9 mouse cellular contexts compared by ENCODE assay signal in genomic region chr8:123805209-123805717, GRCm38 (mm10). TPM values are rescaled to one million over a fixed set of nuclear protein-coding genes. Genes with fewer than 3 reads are reported as not detected.
DNase-seq lines count a peak whose midpoint lies in the region.
"Had no signal": no experiment of that assay in that cellular context is flagged by ENCODE, and none has a peak within 500 bp of the region (broad histone marks: within the 10 kb centered on the region; RNA-seq: fewer than 3 reads in every experiment).

No protein-coding gene starts in this region.

- peak overlapping the region; percentile 76 for H3K4me3 ChIP-seq in hindbrain, embryonic 10.5 days
- peak overlapping the region; percentile 79 for H3K4me3 ChIP-seq in midbrain, embryonic 10.5 days

- peaks cover 3% of the 10 kb centered on the region; the same call in 1 of the 2 replicates for H3K9me3 ChIP-seq in hindbrain, embryonic 10.5 days
- 0 out of 2 replicates have a peak, but pooled peaks cover 4% of the 10 kb centered on the region for H3K9me3 ChIP-seq in midbrain, embryonic 10.5 days (replicated peaks)

- no peaks in the 10 kb centered on the region for H3K27me3 ChIP-seq in hindbrain, embryonic 10.5 days (ENCODE audit: insufficient read depth, poor library complexity, severe bottlenecking)
- H3K27me3 ChIP-seq in midbrain, embryonic 10.5 days (ENCODE audit: low read depth, poor library complexity, severe bottlenecking): no peaks in the 10 kb centered on the region
- H3K27me3 ChIP-seq: Patski had no signal

- peaks cover 13% of the 10 kb centered on the region for H3K36me3 ChIP-seq in hindbrain, embryonic 10.5 days
- H3K36me3 ChIP-seq in midbrain, embryonic 10.5 days: peaks cover 4% of the 10 kb centered on the region; the same call in 1 of the 2 replicates

- DNase-seq in kidney, adult 18-20 months: peak; percentile 13
- DNase-seq in kidney, adult 11 months: no peak
- peak; percentile 44 for DNase-seq in MN1 (ENCODE audit: low spot score)
- no peak for DNase-seq in hindbrain, embryonic 10.5 days (ENCODE audit: low spot score)
- DNase-seq in midbrain, embryonic 10.5 days (ENCODE audit: low spot score): no peak
- no peak for DNase-seq in T-cell, adult 2 months (ENCODE audit: low spot score)
- no peak for DNase-seq in left cerebral cortex, adult 9 months (ENCODE audit: low spot score in 2 of 2)
- no peak for DNase-seq in thymus, postnatal 10 days (ENCODE audit: low spot score in 2 of 2)

- H3K27ac ChIP-seq in hindbrain, embryonic 10.5 days: peak overlapping the region; percentile 95
- H3K27ac ChIP-seq in midbrain, embryonic 10.5 days (replicated peaks): peak overlapping the region; percentile 93

- H3K4me1 ChIP-seq in hindbrain, embryonic 10.5 days (replicated peaks): peaks cover 38% of the 10 kb centered on the region
- peaks cover 40% of the 10 kb centered on the region for H3K4me1 ChIP-seq in midbrain, embryonic 10.5 days

- WGBS in hindbrain, embryonic 10.5 days: 17% methylated on average over 15 of the region's 15 CpGs
- WGBS in midbrain, embryonic 10.5 days: 14% methylated on average over 15 of the region's 15 CpGs

RNA-seq across cellular contexts. Expression of gene Rab4a, which starts 0.5 kb away (rescaled TPM):
- 66.4 and 76.6 TPM in 2 replicates for polyA plus RNA-seq in hindbrain, embryonic 10.5 days (2016; fragmentation: Nextera tagmentation; extraction: Ambion mirVana)
- 67.6 and 71.0 TPM in 2 replicates for polyA plus RNA-seq in midbrain, embryonic 10.5 days (2016; fragmentation: Nextera tagmentation; extraction: Ambion mirVana)

RNA-seq across cellular contexts. Expression of gene Ccsap, which starts 54.7 kb away (rescaled TPM):
- polyA plus RNA-seq in hindbrain, embryonic 10.5 days (2016; fragmentation: Nextera tagmentation; extraction: Ambion mirVana): 7.3 and 8.4 TPM in 2 replicates
- 7.8 and 8.6 TPM in 2 replicates for polyA plus RNA-seq in midbrain, embryonic 10.5 days (2016; fragmentation: Nextera tagmentation; extraction: Ambion mirVana)

Comparison
In these comparisons a context has a peak if more than half of its experiments do, and no peak if none do; other contexts are left out.
1. DNase-seq: peak in kidney, adult 18-20 months (single experiment) and MN1 (single experiment); none in kidney, adult 11 months (single experiment), hindbrain, embryonic 10.5 days (single experiment), midbrain, embryonic 10.5 days (single experiment), T-cell, adult 2 months (single experiment), left cerebral cortex, adult 9 months (0 of 2) and thymus, postnatal 10 days (0 of 2).